Mouse (Mus musculus) gastrocnemius, adult 2 months (tissue): ENCODE measurements at regions not wholly inside any gene's neighbourhood (a gene's known extent, or its start where the extent isn't known, plus 50 kb on each side); places are given as distances from the start of the nearest gene placed in this dataset.
"Not testable (repeated sequence)": the region's sequence is repeated elsewhere in the genome, so short reads cannot be mapped to it uniquely, and the experiment has no call there.

Experiments
- DNase-seq: peaks from one replicate; pipeline ENCODE4 v3.0.0; 2022
- H3K27ac ChIP-seq: fragments of 200-600 bp; 2 replicates; pipeline ENCODE4 v1.8.1; 2022; ENCODE audit warnings: mild to moderate bottlenecking
- H3K4me3 ChIP-seq: fragments of 200-600 bp; 2 replicates; pipeline ENCODE4 v1.8.1; 2022; ENCODE audit warnings: mild to moderate bottlenecking, moderate library complexity
- CTCF ChIP-seq: fragments of 200-600 bp; IDR thresholded peaks from 2 replicates; pipeline ENCODE4 v1.8.1; 2022; ENCODE audit warnings: antibody characterized with exemption, mild to moderate bottlenecking, moderate library complexity
- intact Hi-C: fragments of 180-260 bp; cut with DNase I; formaldehyde crosslinking; loops from one replicate; pipeline ENCODE4 v1.15.1; 2025

DNA sequence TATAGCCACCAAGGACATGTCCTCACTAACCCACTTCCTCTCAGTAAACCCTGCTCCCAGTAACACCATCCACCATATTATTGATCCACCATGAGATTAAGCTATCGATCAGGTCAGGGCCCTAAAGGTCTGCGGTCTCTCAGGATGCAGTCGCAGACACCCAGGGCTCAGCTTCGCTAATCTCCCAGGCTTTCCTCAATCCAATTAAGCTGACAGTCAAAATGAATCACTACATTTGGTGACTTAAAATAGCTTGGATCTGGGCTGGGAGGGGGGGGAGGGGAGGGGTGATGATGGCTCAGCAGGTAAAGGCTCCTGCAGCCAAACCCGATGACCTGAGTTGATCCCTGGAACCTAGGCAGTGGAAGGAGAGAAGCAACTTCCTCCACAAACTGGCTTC is 233.7 kb upstream of the Lrfn2 start:
- Histone ChIP-seq H3K27ac (no peak overlapping the region), H3K4me3 (no peak overlapping the region)
- no peak for TF ChIP-seq CTCF
- intact Hi-C loops: no loop called here
- no peak for DNase-seq

DNA sequence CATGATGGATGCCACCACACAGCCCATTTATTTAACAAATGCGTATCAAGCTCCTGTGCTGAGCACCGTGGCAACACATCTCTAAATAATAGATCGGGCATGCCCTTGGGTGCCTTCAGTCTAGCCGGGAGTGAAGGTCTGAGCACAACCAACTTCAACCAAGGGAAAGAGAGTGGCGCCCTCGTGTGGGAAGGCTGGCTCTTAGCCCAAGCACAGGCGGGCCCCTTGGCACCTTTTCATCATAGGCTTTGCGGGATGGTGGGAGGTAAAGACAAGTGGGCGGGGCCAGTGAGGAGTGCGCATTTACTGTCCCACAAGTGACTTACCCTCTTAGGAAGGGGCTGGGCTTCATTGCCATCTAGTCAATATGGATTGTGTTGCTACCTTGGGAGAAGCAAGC is 231.6 kb upstream of the Lrfn2 start:
- TF ChIP-seq CTCF: no peak
- no peak for DNase-seq
- Histone ChIP-seq H3K27ac (no peak overlapping the region), H3K4me3 (no peak overlapping the region)
- intact Hi-C loops: no loop called here

DNA sequence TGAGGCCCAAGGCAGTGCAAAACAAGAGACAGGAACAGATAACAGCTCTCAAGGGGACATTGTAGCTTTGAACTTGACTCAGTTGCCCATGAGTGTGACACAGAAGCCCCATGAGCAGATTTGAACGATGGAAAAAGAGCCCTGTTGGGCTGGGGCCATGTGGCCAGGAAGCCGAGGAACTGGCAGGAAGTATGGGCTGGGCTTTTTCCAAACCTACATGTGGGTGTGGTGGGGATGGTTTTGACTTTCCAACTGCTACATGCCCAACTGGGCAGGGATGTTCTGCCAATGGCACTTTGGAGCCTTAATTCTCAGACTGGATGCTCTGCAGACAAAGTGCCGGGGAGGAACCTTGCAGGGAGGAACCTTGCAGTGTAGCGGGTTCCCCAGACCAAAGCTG is 211.7 kb upstream of the Lrfn2 start:
- TF ChIP-seq CTCF: no peak
- intact Hi-C loops: no loop called here
- Histone ChIP-seq H3K4me3 (no peak overlapping the region), H3K27ac (no peak overlapping the region)
- DNase-seq: no peak

DNA sequence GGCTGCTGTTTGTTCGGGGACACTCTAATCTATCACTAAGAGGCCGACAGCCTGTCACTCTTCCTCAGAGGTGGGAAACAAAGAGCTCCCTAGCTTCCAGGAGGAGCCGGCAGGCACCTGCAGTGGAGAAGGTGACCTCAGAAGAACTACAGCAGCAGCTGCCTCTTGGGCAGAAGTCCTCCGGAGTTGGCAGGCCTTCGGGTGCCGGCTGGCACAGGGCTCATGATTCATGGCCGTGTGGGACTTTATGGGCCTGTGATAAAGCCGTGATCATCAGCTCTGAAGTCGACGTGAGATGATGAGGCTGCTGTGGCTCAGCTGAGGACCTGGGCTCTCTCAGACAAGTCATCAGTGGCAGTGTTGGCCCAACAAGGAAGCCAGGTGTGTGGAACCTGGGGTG is 208.9 kb upstream of the Lrfn2 start:
- Histone ChIP-seq H3K27ac (no peak overlapping the region), H3K4me3 (no peak overlapping the region)
- DNase-seq: peak; percentile 56
- intact Hi-C loops: no loop called here
- no peak for TF ChIP-seq CTCF

DNA sequence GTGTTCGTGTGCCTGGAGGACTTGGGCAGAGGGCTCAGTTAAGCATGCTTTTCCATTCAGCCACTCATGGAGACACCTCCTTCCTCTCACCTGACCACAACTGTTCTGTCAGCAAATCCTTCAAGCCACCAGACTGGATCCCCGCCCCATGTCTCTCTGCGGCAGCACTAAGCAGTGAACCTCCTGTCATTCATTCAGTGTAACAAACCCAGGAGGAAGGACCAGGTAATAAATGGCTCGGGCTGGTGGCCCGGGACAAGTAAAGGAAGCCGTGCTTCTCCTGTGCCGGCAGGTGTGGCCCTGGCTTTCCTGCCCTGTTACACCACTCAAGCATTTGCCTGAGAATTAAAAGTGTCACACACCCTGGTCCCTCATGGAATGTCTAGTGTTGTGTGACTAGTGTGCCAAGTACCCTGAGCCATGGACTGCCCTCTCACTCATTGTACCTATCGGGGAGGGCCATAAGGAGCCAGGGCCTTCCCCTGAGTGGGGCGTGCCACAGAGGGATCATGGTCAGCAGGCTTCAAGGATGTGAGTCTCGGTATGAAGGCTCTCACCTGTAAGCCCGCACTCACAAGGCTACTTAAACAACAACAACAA is 207.6 kb upstream of the Lrfn2 start:
- intact Hi-C loops: no loop called here
- Histone ChIP-seq H3K27ac (no peak overlapping the region), H3K4me3 (no peak overlapping the region)
- DNase-seq: no peak
- no peak for TF ChIP-seq CTCF

DNA sequence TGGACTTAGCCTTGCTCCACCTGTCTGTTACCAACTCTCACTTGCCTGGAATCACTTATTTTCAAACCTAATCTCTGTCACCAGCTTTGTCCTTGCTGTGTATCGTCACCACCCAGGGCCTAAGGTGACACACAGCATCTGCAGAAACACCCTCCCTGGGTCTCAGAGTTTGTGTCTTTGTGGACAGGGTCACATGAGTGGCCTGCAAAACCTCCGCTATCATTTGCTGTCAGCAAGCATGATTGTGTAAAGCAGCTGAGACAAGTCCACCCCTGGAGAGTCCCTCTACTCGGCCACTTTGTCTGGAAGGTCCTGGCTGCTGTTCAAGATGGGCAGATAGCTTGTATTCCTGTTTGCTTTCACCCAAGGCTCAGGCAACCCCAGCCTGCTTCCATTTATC is 205.7 kb upstream of the Lrfn2 start:
- no peak for DNase-seq
- intact Hi-C loops: no loop called here
- Histone ChIP-seq H3K27ac (no peak overlapping the region), H3K4me3 (no peak overlapping the region)
- no peak for TF ChIP-seq CTCF

DNA sequence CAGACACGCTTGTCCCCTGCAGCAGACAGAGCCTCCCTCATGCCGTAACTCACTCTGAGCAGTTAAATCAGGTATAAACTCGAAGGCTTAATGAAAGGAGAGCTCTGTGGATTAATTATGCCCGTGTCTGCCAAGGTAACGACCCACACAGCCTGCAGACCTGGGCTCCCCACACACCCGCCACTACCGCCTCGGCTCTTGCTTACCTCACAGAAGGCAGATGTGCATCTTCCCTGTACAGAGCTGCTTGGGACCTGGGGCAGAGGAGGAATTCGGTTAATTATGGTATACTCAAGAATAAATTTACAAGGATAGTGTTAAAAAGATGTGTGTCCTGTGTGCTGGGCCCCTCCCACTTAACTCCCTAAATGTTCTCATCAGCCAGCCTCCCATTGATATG is 198.4 kb upstream of the Lrfn2 start:
- intact Hi-C loops: no loop called here

DNA sequence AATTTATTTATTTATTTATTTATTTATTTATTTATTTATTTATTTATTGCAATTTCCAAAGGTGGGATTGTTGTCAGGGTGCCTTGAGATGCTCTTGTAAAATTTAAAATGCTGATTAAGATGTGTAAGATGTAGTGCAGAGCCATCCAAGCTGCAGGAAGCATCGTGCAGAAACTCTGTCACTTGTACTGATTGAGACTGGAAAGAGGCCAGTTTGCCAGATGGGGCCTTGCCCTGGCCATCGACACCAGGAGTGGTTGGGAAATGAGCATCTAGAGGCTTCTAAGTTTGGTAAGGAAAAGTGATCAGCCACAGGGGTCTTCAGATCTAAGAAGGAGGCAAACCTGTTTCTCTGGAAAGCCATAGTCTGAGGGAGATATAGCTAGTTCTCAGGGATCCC is 195.0 kb upstream of the Lrfn2 start:
- H3K4me3 ChIP-seq, DNase-seq, H3K27ac ChIP-seq, intact Hi-C loops: not testable (repeated sequence)

More for the DNA sequence above, 198.4 kb upstream of the Lrfn2 start:
- no peak overlapping the region for H3K27ac ChIP-seq
- TF ChIP-seq CTCF: no peak
- H3K4me3 ChIP-seq: no peak overlapping the region
- DNase-seq: no peak

DNA sequence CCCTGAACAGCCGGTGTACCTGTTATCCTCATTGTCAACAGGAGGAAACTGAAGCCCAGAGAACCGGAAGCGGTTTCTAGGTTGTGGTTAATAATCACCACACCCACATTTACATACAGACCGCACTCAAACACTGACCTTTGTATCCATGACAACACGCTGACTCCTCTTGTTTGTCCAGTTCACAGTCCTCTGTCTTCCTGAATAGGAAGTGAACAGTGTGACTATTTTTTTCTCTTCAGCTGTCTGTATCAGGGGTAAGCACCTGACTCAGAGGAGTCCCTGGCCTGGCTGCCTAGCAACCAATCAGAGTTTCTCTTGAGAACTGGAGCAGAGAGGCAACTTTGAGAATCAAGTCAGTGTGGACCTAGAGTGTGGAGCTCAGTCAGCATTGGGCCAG is 193.5 kb upstream of the Lrfn2 start:
- Histone ChIP-seq H3K27ac (no peak overlapping the region), H3K4me3 (no peak overlapping the region)
- intact Hi-C loops: no loop called here
- no peak for DNase-seq
- no peak for TF ChIP-seq CTCF

DNA sequence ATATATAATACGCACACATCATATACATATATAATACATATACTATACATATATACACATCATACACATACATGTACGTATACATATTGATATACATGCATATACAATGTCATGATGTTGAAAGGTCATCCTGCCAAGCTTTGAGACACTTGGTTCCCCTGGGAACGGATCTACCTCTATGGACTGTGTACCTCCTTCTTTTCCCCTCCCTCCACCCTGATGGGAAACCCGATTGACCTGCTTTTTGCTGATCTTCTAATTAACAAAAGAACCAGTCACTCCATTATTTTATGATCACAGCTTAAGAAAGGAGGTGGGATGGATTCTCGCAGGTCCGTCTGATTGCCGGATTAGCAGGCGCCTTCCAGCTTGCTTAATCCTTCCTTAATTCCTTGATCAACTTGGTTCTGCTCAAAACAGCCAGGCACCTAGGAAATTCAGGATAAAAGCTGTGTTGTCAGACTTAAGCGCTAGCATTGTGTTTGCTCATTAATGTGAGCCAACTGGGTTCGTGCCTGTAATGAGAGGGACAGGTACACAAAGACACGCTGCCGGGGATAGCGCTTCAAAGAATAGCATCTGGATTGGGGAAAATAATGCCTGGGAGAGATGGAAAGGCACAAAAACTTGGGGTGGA is 189.3 kb upstream of the Lrfn2 start:
- intact Hi-C loops: no loop called here
- TF ChIP-seq CTCF: no peak
- no peak for DNase-seq
- Histone ChIP-seq H3K4me3 (no peak overlapping the region), H3K27ac (no peak overlapping the region)

DNA sequence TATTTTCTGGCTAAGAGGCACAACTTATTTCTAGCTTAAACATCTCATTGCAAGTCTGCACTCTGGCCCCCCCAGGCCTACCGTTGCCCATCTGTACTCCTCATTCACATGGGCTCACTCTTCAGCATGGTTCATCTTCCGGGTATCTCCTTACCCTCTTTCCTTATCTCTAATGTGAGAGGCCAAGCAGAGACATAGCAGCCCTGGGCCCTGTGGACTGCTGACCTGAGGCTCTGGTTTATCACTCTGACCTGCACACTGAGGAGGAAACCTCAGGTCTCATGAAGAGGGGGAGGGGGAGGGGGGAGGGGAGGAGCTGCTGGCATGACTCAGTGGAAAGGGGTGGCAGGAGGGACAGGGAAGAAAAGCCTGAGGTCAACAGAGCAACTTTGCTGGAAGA is 162.1 kb upstream of the Lrfn2 start:
- no peak for DNase-seq
- H3K4me3 ChIP-seq: no peak overlapping the region
- H3K27ac ChIP-seq: no peak overlapping the region
- intact Hi-C loops: no loop called here
- TF ChIP-seq CTCF: no peak

DNA sequence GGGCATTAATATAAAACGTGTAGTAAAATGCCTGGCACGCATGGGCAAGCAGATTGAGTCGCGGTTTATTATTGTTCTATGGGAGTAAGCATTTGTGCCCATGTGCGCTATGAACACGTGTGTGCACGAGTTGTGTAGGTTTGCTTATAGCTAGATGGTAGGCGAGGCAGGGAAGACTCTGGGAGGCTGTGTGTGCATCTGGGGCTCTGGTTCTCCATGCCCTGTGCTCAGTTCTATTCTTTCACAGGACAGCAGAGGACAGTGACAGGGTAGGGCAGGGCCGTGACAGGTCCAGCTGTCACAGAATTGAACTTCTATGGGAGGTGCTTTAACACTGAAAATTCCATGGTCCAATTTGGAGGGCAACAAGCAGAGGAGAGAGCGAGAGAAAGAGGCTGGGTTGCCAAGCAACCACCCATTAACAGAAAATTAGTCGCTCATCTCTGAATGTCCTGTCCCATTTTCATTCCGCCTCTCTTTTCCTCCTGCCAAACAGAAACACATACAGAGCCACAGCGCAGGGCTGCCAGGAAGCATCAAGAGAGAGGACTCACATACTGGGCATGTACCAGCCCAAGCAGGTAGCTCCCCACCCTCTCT is 160.4 kb upstream of the Lrfn2 start:
- Histone ChIP-seq H3K4me3 (no peak overlapping the region), H3K27ac (no peak overlapping the region)
- no peak for TF ChIP-seq CTCF
- intact Hi-C loops: no loop called here
- no peak for DNase-seq

DNA sequence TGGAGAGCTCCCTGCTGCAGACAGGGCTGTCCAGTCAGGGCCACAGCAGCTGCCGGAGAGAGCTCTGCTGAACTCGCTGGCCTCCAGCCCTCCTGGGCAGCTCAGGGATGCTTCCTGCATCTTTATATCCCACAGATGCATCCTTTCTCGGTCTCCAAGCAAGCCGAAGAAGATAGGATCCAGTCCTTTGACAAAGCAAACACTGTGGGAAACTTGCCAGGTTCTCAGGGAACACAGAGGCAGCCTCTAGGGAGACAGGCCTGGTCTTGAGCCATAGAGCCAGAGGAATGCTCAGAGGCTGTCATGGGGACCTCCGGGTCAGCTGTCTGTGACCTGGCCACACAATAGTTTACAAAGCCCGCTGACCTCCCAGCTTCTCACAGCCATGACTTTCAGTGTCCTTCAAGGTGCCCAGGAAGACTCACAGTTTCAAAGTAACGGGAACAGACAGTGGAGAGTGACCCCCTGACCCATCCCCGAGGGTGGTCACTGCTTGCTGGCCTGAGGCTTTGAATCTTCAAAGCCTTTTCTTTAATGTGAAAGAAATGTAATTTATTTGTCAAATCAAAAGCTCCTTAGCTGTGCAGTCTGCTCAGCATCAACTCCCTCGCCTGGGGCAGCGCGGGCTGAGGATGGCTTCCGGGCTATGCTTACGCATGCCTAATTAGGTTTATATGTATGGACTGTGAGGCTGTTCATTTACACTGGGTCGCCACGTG is 157.8 kb upstream of the Lrfn2 start:
- no peak overlapping the region for H3K27ac ChIP-seq
- peak; percentile 39 for DNase-seq
- no peak for TF ChIP-seq CTCF
- intact Hi-C loops: no loop called here
- H3K4me3 ChIP-seq: no peak overlapping the region

DNA sequence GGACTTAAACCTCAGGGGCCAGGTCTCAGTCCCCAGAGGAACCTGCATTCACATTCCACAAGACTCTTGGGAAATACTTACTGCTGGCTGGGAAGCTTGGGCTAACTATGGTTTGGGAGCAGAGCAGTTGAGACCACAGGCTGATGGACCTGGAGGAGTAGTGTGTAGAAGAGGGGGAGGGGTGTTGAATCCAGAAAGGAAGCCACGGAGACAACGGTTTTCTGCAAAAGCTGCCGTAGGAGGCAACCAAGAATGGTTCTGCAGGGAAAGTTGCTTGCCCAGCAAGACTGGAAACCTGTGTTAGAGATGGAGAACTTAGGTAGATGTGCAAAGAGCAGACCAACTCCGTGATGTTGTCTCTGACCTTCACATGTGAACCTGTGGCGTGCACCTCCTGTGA is 156.7 kb upstream of the Lrfn2 start:
- no peak for DNase-seq

More for the DNA sequence above, 156.7 kb upstream of the Lrfn2 start:
- Histone ChIP-seq H3K4me3 (no peak overlapping the region), H3K27ac (no peak overlapping the region)
- intact Hi-C loops: no loop called here
- no peak for TF ChIP-seq CTCF
